Mouse (Mus musculus): ENCODE data around the gene Gm48551. TPM values are rescaled to one million over a fixed set of nuclear protein-coding genes. Genes with fewer than 3 reads are reported as not detected.

Gene Gm48551
- polyA plus RNA-seq, 1 experiment: 4.8 TPM

- Histone ChIP-seq H3K4me3 (ENCODE audit: low read depth, low read length) (no peak overlapping the region), H3K27me3 (ENCODE audit: control insufficient read depth, insufficient read depth, low read length) (no peaks in the 10 kb centered on the region; the same call in 1 of the 2 replicates), H3K4me1 (ENCODE audit: control insufficient read depth, insufficient read depth, insufficient read length, low read length) (no peaks in the 10 kb centered on the region), H3K36me3 (ENCODE audit: control insufficient read depth, insufficient read depth, low read length) (no peaks in the 10 kb centered on the region), H3K27ac (ENCODE audit: insufficient read depth, low read depth, low read length) (no peak overlapping the region)
- TF ChIP-seq CTCF (IDR thresholded peaks at IDR 0.05; ENCODE audit: extremely low read depth, insufficient read length, insufficient replicate concordance, low read depth, low read length) (no peak), POLR2A (IDR thresholded peaks at IDR 0.05; ENCODE audit: low read depth, low read length) (no peak)
Measured at GRCm38 (mm10) chr10:81441019-81441418, 56.8 kb downstream of the Gm48551 start.

Other genes with a start within 250 kb of the Gm48551 start
- gene Zbtb7a, start 249.2 kb upstream of the Gm48551 start, polyA plus RNA-seq (2012; rRNA removed): 94.8 and 187 TPM in 2 replicates
- 29.1 and 53.3 TPM in 2 replicates for gene Pias4, start 216.5 kb upstream of the Gm48551 start, polyA plus RNA-seq (2012; rRNA removed)
- 755 and 1,606 TPM in 2 replicates for gene Eef2, start 207.8 kb upstream of the Gm48551 start, polyA plus RNA-seq (2012; rRNA removed)
- 102 and 228 TPM in 2 replicates for gene Dapk3, start 201.5 kb upstream of the Gm48551 start, polyA plus RNA-seq (2012; rRNA removed)
- not detected in 2 replicates for gene 4930442H23Rik, start 200.6 kb upstream of the Gm48551 start, polyA plus RNA-seq (2012; rRNA removed)
- gene Nmrk2, start 182.4 kb upstream of the Gm48551 start, polyA plus RNA-seq (2012; rRNA removed): not detected in 2 replicates
- gene Atcay, start 153.6 kb upstream of the Gm48551 start, polyA plus RNA-seq (2012; rRNA removed): 0.53 and 0.60 TPM in 2 replicates
- gene Zfr2, start 151.3 kb upstream of the Gm48551 start, polyA plus RNA-seq (2012; rRNA removed): 4.9 and 14.2 TPM in 2 replicates
- 6.8 and 13.0 TPM in 2 replicates for gene Matk, start 131.5 kb upstream of the Gm48551 start, polyA plus RNA-seq (2012; rRNA removed)
- gene Mrpl54, start 117.5 kb upstream of the Gm48551 start, polyA plus RNA-seq (2012; rRNA removed): 104 and 169 TPM in 2 replicates
- gene Apba3, start 117.5 kb upstream of the Gm48551 start, polyA plus RNA-seq (2012; rRNA removed): 100 and 207 TPM in 2 replicates
- 124 and 239 TPM in 2 replicates for gene Tjp3, start 92.9 kb upstream of the Gm48551 start, polyA plus RNA-seq (2012; rRNA removed)
- gene Pip5k1c, start 91.5 kb upstream of the Gm48551 start, polyA plus RNA-seq (2012; rRNA removed): 26.1 and 50.8 TPM in 2 replicates
- 16.6 and 29.2 TPM in 2 replicates for gene Cactin, start 63.4 kb upstream of the Gm48551 start, polyA plus RNA-seq (2012; rRNA removed)
- 10.0 and 10.2 TPM in 2 replicates for gene Tbxa2r, start 55.7 kb upstream of the Gm48551 start, polyA plus RNA-seq (2012; rRNA removed)
- gene Gipc3, start 41.2 kb upstream of the Gm48551 start, polyA plus RNA-seq (2012; rRNA removed): 0.67 and 1.2 TPM in 2 replicates
- 86.8 and 196 TPM in 2 replicates for gene Hmg20b, start 34.0 kb upstream of the Gm48551 start, polyA plus RNA-seq (2012; rRNA removed)
- 14.6 and 22.7 TPM in 2 replicates for gene Mfsd12, start 27.0 kb upstream of the Gm48551 start, polyA plus RNA-seq (2012; rRNA removed)
- gene 4930404N11Rik, start 18.6 kb upstream of the Gm48551 start, polyA plus RNA-seq (2012; rRNA removed): 7.4 and 20.5 TPM in 2 replicates
- 70.5 and 132 TPM in 2 replicates for gene Fzr1, start 6.0 kb upstream of the Gm48551 start, polyA plus RNA-seq (2012; rRNA removed)
- gene Dohh, start within 50 bp of the Gm48551 start, polyA plus RNA-seq (2012; rRNA removed): 86.8 and 113 TPM in 2 replicates
- gene Gm48552, start 4.5 kb downstream of the Gm48551 start, polyA plus RNA-seq (2012; rRNA removed): 2.9 and 5.0 TPM in 2 replicates
- gene Smim24, start 8.6 kb downstream of the Gm48551 start, polyA plus RNA-seq (2012; rRNA removed): 2,702 and 6,898 TPM in 2 replicates
- gene Nfic, start 71.2 kb downstream of the Gm48551 start, polyA plus RNA-seq (2012; rRNA removed): 15.5 and 19.4 TPM in 2 replicates
- gene Celf5, start 98.2 kb downstream of the Gm48551 start, polyA plus RNA-seq (2012; rRNA removed): 1.1 and 3.3 TPM in 2 replicates
- 196 and 354 TPM in 2 replicates for gene Ncln, start 111.9 kb downstream of the Gm48551 start, polyA plus RNA-seq (2012; rRNA removed)
- 4.0 and 5.6 TPM in 2 replicates for gene S1pr4, start 115.7 kb downstream of the Gm48551 start, polyA plus RNA-seq (2012; rRNA removed)
- 1.5 and 3.0 TPM in 2 replicates for gene Gna15, start 139.8 kb downstream of the Gm48551 start, polyA plus RNA-seq (2012; rRNA removed)
- 318 and 828 TPM in 2 replicates for gene Gna11, start 160.7 kb downstream of the Gm48551 start, polyA plus RNA-seq (2012; rRNA removed)
- 1,054 and 3,003 TPM in 2 replicates for gene Aes, start 175.0 kb downstream of the Gm48551 start, polyA plus RNA-seq (2012; rRNA removed)
- gene Tle2, start 190.1 kb downstream of the Gm48551 start, polyA plus RNA-seq (2012; rRNA removed): 17.8 and 20.4 TPM in 2 replicates
- gene Tle6, start 216.6 kb downstream of the Gm48551 start, polyA plus RNA-seq (2012; rRNA removed): 7.3 and 34.4 TPM in 2 replicates
- gene BC025920, start 221.8 kb downstream of the Gm48551 start, polyA plus RNA-seq (2012; rRNA removed): 0.33 and 0.58 TPM in 2 replicates
- gene Sirt6, start 243.3 kb downstream of the Gm48551 start, polyA plus RNA-seq (2012; rRNA removed): 16.4 and 34.7 TPM in 2 replicates
- gene Ankrd24, start 244.1 kb downstream of the Gm48551 start, polyA plus RNA-seq (2012; rRNA removed): 11.3 and 24.2 TPM in 2 replicates

All from small intestine, adult 2 months (tissue).